Mouse (Mus musculus) heart, adult 11 months (tissue): ENCODE measurements around the gene Hist1h3g.

Experiments used
- DNase-seq: peaks from one replicate; pipeline ENCODE4 v3.0.0; 2022

The Hist1h3g gene

DNA sequence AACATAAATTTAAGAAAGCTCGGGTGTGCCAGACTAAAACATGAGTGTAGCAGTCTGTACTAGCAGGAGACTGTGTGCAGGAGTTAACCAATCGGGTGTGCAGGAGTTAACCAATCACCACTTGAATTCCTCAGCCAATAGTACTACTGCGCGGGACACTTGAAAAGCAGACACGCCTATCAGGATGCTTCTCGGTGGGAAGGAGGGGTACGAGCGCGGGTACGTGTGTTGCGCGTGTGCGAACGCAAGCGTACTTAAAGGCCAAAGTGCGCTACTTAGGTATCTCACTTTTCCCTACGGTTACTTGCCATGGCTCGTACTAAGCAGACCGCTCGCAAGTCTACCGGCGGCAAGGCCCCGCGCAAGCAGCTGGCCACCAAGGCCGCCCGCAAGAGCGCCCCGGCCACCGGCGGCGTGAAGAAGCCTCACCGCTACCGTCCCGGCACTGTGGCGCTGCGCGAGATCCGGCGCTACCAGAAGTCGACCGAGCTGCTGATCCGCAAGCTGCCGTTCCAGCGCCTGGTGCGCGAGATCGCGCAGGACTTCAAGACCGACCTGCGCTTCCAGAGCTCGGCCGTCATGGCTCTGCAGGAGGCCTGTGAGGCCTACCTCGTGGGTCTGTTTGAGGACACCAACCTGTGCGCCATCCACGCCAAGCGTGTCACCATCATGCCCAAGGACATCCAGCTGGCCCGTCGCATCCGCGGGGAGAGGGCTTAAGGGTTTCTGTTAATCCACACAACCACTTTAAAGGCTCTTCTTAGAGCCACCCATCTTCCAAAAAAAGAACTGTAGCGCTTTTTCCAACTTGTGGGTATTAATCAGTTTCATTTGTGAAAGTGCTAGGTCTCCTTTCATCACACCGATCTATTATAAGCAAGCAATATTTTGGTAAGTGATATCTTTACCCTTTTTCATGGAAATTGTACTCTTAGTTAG lies at the start of gene Hist1h3g:
TSS of gene Hist1h3g (plus strand) at position 286 of the 939 bp plus-strand sequence.
- peak; percentile 99 for DNase-seq

DNA sequence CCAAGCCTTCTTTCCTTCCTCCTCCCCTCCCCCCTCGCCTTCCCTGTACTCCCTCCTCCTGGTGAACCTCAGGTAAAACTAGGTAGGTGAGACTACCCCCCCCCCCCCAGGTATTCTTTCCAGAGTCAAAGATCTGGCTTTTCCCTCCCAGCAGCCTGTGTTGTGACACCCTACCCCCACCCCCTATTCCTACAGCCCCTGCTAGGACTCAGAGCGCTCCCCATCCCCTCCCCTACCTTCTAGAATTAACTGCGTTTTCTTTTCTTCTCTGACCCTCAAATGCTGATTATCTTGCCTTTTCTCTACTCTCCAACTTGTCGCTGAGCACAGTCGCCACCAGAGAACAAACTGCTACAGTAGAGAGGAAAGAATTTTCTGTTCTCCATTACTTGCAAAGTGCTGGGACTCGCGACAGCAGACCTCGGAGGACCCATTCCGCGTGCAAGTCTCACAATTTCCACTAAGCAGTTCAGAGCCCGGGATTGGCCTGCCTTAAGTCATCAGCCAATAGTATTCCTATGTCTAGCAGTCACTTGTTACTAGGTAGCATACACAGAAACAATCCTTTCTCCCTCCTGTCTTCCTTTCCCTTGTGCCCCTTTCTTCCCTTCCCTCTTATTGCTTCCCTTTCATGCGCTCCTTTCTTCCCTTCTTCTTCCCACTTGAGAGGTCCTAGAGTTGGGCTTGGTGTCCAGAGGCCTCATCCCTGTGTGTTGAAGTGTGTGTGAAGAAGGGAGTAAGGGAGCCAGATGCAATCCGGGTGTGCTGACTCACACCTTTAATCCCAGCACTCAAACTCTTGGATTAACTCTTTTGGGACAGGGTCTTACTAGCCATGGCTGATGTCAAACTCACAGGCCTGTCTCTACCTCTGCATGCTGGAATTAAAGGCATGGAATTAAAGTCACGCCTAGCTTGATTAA lies 46.6 kb upstream of the Hist1h3g start, which contains the start of gene Btn2a2:
TSS of gene Btn2a2 (minus strand) at position 458 of the 923 bp plus-strand sequence.
- DNase-seq, result peak; percentile 97

DNA sequence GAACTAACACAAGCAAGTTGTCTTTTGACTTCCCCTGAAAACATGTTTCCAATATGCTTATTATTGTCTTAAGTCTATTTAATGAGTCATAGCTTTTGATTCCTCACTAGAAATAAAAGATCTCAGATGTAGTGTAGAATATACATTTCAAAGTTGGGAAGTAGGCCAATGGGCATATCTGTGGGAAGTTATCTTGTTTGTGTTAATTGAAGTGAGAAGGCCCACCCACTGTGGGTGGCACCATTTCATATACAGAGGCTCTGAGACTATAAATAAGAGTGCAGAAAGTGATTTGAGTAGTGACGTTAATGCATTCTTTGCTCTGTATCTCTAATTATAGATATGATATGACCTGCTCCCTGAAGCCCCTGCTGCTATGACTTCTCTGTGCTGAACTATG lies 44.4 kb upstream of the Hist1h3g start:
- DNase-seq, result no peak

DNA sequence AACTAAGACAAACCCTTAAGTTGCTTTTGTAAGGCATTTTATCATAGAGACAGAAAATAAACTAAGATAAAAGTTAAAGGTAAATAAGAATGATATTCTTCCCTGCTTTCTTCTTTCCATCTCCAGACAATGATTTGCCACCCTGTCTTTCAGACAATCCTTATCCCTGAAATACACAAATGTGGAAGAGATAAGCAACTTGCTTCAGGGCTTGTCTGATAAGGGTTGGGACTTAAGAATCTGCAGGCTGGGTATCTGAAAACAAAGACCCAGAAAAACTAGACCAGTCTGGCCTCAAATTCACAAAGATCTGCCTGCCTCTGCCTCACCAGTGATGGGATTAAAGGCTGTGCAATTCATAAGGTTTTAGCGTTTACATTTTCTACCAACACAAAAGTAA lies 44.0 kb upstream of the Hist1h3g start:
- DNase-seq, result no peak

DNA sequence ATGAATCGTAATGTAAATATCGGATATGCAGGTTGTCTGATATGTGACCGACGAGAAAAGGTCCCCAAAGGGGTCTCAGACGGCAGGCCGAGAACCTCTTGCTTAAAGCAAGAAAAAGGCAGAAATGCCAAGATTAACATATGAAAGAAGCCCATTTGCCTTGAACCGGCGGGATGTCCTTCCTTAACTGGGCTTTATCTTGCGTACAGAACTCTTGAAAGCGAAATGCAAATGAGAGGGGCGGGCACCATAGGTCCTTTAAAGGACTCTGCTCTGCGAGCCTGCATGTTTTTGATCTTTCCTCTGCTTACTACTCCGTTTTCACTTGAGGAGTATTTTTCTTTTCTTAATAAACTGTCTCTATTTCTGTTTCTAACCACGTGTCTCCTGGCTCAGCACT lies 43.2 kb upstream of the Hist1h3g start:
- DNase-seq, result no peak

DNA sequence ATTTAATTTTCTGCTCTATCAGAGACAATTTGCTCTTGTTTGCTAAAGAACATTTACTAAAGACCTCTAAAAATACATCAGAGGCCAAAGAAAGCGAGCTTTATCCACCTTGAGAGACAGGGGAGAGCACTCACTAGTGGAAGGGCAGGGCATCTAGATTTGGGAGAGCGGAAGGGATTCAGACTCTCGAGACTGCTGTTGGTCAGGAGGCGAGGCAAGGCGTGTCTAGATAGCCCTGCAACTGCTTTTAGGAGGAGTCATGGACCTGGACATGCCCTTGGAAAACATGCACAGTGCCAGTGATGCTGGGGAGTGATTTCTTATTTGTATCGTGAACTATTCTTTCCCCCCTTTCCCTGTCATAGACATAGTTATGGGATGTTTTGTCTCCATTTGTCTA lies 39.7 kb upstream of the Hist1h3g start:
- DNase-seq, result no peak

DNA sequence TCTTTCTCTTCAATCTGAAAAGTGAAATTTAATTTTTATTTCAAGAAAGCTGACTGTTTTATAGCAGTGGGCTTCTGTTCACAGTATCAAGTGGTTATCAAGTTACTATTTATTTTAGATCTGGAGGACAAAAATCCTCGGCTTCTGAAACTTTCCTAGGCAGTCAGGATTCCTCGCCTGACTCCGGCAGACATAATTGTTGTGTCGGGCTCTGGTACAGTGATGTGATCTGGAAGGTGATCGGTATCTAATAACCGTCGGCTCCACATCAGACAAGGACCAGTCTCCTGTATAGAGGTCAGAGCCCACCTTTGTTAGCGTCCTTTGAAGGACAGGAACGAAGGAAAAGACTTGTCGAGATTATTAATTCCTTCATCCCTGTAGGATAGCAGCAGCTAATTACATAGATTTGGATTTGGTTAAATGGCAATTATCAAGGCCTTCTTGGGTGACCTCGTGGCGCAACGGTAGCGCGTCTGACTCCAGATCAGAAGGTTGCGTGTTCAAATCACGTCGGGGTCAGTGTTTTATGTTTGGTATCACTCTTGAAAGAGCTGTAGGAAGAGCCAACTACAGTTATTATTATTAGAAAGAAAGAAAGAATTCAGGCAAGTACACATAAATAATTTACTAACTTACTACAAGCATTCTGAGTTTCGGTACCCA lies 37.4 kb upstream of the Hist1h3g start:
- no peak for DNase-seq

DNA sequence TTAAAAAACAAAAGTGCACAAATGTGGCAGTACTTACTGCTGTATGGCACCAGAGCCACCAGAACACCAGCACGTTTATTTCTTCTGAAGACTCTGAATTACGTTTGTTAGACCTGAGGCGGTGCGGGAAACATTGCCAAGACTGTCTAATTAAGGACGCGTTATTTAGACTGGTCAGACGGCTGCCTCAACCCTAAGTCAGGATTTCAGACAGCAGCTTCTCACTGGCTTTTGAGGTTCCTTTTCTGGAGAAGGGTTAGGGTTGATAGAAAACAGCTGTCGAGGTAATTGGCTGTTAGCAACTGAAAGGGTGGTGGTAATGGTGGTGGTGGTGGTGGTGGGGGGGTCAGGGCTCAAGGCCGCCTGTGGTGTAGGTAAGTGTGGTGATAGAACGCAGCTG lies 36.6 kb upstream of the Hist1h3g start:
- DNase-seq, result no peak

DNA sequence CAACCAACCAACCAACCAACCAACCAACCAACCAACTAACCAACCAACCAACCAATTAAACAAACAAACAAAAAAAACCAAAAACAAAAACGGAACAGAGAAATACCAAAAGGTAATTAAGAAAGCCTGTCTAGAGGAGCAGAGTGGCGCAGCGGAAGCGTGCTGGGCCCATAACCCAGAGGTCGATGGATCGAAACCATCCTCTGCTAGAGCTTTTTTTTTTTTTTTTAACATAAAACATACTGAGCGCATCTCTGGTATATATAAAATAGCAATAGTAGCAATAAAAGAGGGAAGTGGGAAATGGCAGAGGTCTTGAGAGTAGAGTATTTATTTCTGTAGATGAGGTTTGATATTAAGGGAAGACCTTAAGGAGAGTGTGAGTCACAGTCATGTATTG lies 35.3 kb upstream of the Hist1h3g start:
- no peak for DNase-seq

DNA sequence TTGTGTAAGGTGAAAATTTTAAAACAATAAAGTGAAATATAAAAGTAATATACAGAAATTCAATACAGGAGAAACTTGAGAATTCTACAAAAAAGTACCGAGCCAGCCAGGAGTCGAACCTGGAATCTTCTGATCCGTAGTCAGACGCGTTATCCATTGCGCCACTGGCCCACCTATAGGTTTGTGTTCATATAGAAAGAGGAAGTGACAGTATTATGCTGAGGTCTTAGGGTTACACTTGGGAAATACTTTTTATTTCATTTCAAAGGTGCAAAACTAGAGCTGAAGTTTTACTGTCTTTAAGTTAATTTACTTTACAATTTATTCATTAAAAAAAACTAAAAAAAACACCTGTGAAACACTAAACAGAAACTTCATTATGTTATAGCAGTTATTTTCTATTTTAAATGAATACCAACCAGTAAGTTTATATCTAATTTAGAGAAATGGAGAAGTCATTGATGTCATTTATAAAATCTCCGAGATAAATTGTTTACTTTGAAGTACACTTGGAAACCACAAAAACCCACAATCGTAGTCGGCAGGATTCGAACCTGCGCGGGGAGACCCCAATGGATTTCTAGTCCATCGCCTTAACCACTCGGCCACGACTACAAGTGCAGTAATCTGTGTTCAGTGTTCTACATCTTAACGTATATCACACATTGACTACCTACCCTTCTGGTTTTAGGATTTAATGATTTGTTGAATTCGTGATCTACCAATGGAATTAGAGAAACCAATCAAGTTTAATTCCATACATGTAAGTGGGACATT lies 34.6 kb upstream of the Hist1h3g start:
- peak; percentile 94 for DNase-seq

DNA sequence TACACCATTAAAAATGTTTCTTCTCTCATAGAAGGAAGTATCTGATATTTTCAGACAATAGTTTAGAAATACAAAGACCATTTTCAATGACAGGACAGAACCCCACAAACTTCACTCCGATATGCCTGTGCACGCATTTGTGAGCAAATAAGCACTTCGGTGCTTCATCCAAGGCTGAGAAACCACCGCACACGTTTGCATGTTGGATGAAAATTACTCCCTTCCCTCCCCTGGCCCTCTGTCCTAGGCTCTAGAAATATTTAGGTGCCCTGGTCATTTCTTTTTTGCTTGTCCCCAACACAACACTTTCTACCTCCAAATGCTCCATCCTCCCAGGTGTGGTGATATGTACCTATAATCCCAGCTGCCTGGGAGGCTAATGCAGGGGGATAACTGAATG lies 33.7 kb upstream of the Hist1h3g start:
- DNase-seq, result no peak

DNA sequence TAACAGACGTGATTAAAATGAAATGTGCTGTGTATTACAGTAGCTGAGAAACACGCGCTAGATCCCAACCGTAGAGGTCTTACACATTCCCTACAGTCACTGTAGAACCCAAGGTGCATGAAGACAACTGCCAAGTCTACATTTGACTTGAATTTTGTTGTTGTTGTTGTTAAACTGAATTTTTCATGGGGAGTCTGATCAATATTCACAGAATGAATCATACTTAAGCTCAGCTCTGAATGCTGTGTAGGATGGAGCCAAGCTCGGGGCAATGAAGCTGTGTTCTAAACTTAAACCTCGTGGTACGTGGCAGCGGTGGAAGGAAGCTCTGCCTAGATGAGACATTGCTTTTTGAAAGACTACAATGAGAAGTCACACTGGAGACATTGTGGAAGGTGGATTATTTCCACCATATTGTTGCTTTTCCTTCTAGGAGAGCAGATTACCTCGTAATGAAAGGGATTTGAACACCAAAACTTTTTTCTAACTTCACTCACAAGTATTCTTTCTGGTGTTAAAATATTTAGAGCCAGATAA lies 33.1 kb upstream of the Hist1h3g start:
- DNase-seq, result no peak

DNA sequence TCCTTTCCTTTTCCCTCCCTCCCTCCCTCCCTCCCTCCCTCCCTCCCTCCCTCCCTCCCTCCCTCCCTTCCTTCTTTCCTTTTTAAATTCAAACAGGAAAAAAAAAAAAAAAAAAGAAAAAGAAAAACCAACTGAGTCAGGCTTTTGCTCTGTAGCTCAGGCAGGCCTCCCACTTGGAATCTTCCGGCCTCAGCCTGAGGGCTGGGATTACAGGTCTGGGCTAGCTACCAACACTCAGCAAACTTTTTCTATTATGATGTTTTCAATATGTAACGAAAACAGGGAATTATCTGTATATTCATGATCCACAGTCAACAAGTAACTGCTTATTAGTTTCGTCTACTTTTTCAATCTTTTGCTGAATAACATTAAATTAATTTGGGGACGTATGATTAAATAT lies 32.3 kb upstream of the Hist1h3g start:
- DNase-seq, result no peak

DNA sequence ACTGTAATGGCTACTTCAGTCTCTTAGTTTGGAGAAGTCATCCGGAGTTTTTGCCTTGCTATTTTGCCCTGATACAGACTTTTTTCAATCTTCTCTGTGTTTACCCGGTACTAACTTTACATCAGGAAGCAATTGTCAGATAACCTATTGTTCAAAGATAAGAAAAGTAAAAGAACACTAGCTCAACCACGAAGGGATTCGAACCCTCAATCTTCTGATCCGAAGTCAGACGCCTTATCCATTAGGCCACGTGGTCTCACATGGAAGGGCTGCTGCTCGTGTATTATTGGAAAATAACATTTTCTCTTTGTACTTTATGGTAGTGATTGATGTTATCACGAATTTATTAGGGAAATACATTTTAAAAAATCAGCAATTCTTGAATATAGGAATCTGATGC lies 31.4 kb upstream of the Hist1h3g start:
- no peak for DNase-seq

DNA sequence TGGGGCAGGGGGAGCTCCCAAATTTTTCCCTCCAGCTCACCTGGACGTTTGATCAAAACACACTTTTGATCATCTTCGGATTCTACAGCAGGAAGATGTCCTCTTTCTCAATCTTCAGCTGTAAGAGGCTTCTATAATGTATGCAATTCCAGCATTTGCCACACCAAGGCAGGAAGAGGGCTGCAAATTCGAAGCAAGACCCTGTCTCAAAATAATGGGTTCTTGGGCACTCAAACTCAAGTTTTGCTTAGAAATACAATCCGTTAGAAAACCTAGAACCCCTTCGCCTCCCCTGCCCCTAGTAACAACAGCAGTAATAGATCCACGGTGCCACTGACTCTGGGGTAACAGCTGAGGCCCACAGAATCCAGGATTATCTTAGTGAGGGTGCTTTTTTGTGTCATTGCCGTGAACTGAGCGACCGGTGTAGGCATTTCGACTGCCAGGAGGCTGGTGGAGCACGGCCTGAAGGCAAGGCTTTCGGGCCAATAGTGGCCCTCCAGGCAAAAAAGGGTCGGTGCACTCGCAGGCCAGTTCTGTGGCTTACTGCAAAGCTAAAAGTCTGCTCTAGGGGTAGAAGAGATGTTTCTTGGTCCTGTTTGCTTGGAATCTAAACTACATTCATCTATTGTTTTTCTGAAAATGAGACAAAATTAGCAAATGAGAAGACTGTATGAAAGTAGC lies 29.4 kb upstream of the Hist1h3g start:
- DNase-seq, result peak; percentile 50

DNA sequence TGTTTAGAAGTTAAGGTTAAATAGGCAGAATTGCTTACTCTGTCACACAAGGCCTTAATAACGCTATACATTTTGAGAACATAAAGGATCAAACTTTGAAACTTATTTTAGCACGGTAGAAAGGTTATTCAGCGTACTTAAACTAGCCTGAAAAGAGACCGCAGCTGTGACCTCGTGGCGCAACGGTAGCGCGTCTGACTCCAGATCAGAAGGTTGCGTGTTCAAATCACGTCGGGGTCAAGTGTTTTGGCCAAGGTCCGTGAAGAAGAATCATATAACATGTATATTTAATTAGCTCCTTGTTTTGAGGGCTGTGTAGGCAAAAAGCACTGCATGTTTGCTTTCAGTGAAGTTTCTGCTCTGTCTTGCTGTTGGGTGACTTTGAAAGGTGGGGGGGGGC lies 28.9 kb upstream of the Hist1h3g start:
- peak; percentile 70 for DNase-seq

DNA sequence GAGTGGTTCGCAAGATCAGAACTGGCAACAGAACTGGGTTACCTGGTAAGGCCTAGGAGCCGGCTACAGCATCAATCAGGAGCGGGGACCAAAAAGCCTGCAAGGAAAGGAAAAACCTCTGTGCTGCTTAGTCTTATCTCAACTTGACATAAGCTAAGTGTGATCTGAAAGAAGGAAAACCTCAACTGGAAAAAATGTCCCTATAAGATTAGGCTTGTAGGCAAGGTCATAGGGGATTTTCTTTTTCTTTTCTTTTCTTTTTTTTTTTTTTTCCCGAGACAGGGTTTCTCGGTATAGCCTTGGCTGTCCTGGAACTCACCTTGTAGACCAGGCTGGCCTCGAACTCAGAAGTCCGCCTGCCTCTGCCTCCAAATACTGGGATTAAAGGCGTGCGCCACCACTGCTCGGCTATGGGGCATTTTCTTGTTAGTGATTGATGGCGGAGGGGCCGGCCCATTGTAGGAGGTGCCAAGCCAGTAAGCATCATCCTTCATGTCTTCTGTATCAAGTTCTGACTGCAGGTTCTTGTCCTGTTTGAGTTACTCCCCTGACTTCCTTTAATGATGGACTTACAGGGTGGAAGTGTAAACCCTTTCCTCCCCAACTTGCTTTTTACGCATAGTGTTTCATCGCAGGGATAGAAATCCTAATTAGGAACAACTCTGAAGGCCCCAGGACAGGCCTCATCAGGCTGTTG lies 28.3 kb upstream of the Hist1h3g start:
- peak; percentile 80 for DNase-seq

DNA sequence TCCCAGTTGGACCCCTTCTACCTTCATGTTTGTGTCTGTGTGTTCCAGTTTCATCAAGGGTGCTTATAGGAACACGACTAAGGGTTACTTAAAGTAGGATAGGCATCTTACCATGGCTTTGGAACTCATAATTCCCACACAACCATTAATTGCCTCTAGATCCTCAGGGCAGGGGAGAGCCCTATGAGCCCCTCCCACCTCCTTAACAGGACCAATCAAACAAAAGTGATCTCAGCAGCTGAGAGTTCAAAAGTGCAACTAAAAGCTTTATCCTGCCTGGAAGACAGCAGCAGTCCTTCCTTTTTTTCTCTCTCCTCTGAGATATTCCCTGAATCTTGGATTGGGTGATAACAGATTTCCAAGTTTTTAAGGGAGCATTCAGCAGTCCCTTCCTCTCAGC lies 25.1 kb upstream of the Hist1h3g start:
- DNase-seq, result peak; percentile 36

DNA sequence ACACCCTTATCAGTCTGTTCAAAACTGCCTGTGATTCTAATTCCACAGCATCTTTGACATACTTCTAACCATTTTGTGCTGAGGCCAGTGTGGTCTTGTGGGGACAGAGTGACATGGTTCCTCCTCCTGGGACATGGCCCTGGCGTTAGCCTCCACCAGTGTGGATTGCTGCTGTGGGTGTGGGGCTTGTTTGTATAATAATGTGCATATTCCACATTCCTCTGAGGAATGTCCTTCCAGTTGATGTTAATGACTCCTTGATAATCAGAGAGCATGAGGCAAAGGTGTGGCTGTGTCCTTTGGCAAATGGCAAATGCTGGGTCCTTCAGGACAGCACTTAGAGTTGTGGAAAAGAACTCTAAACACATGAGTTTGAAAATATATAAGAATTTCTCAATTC lies 21.7 kb upstream of the Hist1h3g start:
- no peak for DNase-seq

DNA sequence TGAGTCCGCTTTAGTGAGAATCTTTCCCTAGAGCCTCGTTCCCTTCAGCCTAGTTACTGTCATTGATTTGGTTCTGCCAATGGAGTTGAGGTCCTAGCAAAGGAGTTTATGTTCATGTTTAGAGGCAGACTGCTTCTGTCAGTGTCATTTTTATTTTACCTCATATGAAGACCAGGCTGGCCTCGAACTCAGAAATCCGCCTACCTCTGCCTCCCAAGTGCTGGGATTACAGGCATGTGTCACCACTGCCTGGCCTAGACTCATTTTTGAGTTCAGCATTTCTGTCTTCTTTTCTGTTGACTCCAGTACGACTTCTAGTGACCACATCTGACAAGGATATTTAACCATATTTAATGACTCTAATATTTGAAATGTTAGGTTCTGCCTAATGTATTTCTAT lies 19.9 kb upstream of the Hist1h3g start:
- no peak for DNase-seq
